Mouse (Mus musculus): ENCODE measurements around the gene Plekhm3.

DNA sequence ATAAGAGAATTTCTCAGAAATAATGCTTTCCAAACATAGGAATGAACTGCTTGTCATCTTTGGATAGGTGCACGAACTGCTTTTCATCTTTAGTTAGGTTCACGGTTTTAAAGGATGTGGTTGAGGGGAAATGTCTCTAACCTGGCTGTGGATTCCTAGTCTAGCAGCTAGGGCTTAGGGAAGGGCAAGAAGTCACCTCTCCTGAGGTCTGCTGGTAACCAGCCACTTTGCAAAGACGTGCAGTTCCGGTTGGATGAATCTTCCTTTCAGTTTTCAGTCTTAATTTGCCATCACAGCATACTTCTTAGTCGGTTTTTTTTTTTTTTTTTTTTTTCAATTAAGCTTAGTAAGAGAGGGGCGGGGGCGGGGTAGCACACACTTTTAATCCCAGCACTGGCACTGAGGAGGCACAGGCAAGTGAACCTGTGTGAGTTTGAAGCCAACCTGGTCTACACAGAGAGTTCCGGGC is 431 bp upstream of the Plekhm3 start:
- TF ChIP-seq CTCF (IDR thresholded peaks at IDR 0.05; ENCODE audit: low read depth) (no peak), EP300 (IDR thresholded peaks at IDR 0.05; ENCODE audit: low read depth) (no peak)

Data from heart, postnatal 0 days (tissue).